In genomic region chr2:27624656-27625366, GRCm38 (mm10) we compare ENCODE assay signal across 19 mouse cellular contexts. TPM values are rescaled to one million over a fixed set of nuclear protein-coding genes. Genes with fewer than 3 reads are reported as not detected.
DNase-seq lines count a peak whose midpoint lies in the region; ATAC-seq and TF ChIP-seq lines count a peak whose summit lies in the region.
"Had no signal": no experiment of that assay in that cellular context is flagged by ENCODE, and none has a peak within 500 bp of the region (broad histone marks: within the 10 kb centered on the region; RNA-seq: fewer than 3 reads in every experiment).

No protein-coding gene starts in this region.

- H3K27ac ChIP-seq in liver, embryonic 12.5 days: peak overlapping the region; percentile 59
- H3K27ac ChIP-seq in liver, embryonic 16.5 days (ENCODE audit: low read length): peak overlapping the region; percentile 46
- no peak overlapping the region for H3K27ac ChIP-seq in stomach, postnatal 0 days (replicated peaks)
- no peak overlapping the region for H3K27ac ChIP-seq in embryonic facial prominence, embryonic 10.5 days (replicated peaks)
- H3K27ac ChIP-seq: embryonic facial prominence, embryonic 12.5 days; forebrain, embryonic 15.5 days; heart, embryonic 10.5 days; hindbrain, embryonic 12.5 days had no signal

- DNase-seq in liver: peak; percentile 45
- no peak for DNase-seq in stomach, postnatal 0 days (ENCODE audit: low spot score)
- no peak for DNase-seq in adrenal gland, postnatal 14 days
- DNase-seq in right cerebral cortex, postnatal 10 days (ENCODE audit: low spot score in 2 of 2): no peak
- DNase-seq in embryonic facial prominence, embryonic 10.5 days (ENCODE audit: low spot score): no peak
- DNase-seq: adrenal gland, postnatal 25 days; cerebellum, adult 18-20 months; cerebellum, postnatal 10 days; embryo, embryonic 11 days; gastrocnemius, postnatal 36 days; heart, adult 18-20 months; heart, postnatal 10 days; heart, postnatal 4 days had no signal

- no peak overlapping the region for H3K4me2 ChIP-seq in liver, embryonic 12.5 days
- H3K4me2 ChIP-seq in liver, embryonic 16.5 days (ENCODE audit: low read depth, low read length): no peak overlapping the region
- no peak overlapping the region for H3K4me2 ChIP-seq in stomach, postnatal 0 days (replicated peaks; ENCODE audit: low read depth)
- H3K4me2 ChIP-seq: embryonic facial prominence, embryonic 12.5 days; forebrain, embryonic 15.5 days; hindbrain, embryonic 12.5 days had no signal

- H3K4me1 ChIP-seq in liver, embryonic 12.5 days: 0 out of 2 replicates have a peak, but pooled peaks cover 13% of the 10 kb centered on the region
- peaks cover 2% of the 10 kb centered on the region for H3K4me1 ChIP-seq in liver, embryonic 16.5 days (ENCODE audit: control insufficient read depth, low read depth, low read length)
- H3K4me1 ChIP-seq in stomach, postnatal 0 days (replicated peaks; ENCODE audit: control insufficient read depth, insufficient read depth): no peaks in the 10 kb centered on the region
- H3K4me1 ChIP-seq in embryonic facial prominence, embryonic 10.5 days: peaks cover 11% of the 10 kb centered on the region

- peak; percentile 51 for ATAC-seq in liver, embryonic 12.5 days
- ATAC-seq in liver, embryonic 16.5 days (ENCODE audit: low read depth): peak; percentile 76
- ATAC-seq in stomach, postnatal 0 days (ENCODE audit: low FRiP score, low TSS enrichment): peak; percentile 53
- ATAC-seq: forebrain, embryonic 15.5 days had no signal

- H3K36me3 ChIP-seq in liver, embryonic 12.5 days: no peaks in the 10 kb centered on the region
- H3K36me3 ChIP-seq in liver, embryonic 16.5 days (ENCODE audit: control insufficient read depth, insufficient read depth): no peaks in the 10 kb centered on the region
- H3K36me3 ChIP-seq in stomach, postnatal 0 days (ENCODE audit: control insufficient read depth, insufficient read depth, low read length): no peaks in the 10 kb centered on the region
- H3K36me3 ChIP-seq in embryonic facial prominence, embryonic 10.5 days (replicated peaks): no peaks in the 10 kb centered on the region
- H3K36me3 ChIP-seq: embryonic facial prominence, embryonic 12.5 days; forebrain, embryonic 15.5 days; heart, embryonic 10.5 days; hindbrain, embryonic 12.5 days had no signal

- no peak for TF ChIP-seq EP300 in stomach, postnatal 0 days (optimal IDR thresholded peaks at IDR 0.05)

- no peaks in the 10 kb centered on the region for H3K9me3 ChIP-seq in liver, embryonic 12.5 days (replicated peaks)
- no peaks in the 10 kb centered on the region for H3K9me3 ChIP-seq in liver, embryonic 16.5 days (replicated peaks; ENCODE audit: control insufficient read depth, low read length)
- no peaks in the 10 kb centered on the region for H3K9me3 ChIP-seq in stomach, postnatal 0 days (ENCODE audit: control insufficient read depth, low read length)
- H3K9me3 ChIP-seq in embryonic facial prominence, embryonic 10.5 days: no peaks in the 10 kb centered on the region
- H3K9me3 ChIP-seq: embryonic facial prominence, embryonic 12.5 days; forebrain, embryonic 15.5 days; heart, embryonic 10.5 days; hindbrain, embryonic 12.5 days had no signal

- H3K27me3 ChIP-seq in liver, embryonic 12.5 days (replicated peaks): no peaks in the 10 kb centered on the region; the same call in 1 of the 2 replicates
- no peaks in the 10 kb centered on the region for H3K27me3 ChIP-seq in liver, embryonic 16.5 days (ENCODE audit: control insufficient read depth, insufficient read depth, low read depth, low read length)
- H3K27me3 ChIP-seq in stomach, postnatal 0 days (ENCODE audit: control insufficient read depth, insufficient read depth, low read length): no peaks in the 10 kb centered on the region
- H3K27me3 ChIP-seq in embryonic facial prominence, embryonic 10.5 days (replicated peaks; ENCODE audit: low read depth, poor library complexity, severe bottlenecking): peaks cover 2% of the 10 kb centered on the region; the same call in 1 of the 2 replicates
- H3K27me3 ChIP-seq: embryonic facial prominence, embryonic 12.5 days; forebrain, embryonic 15.5 days; hindbrain, embryonic 12.5 days had no signal

- no peak overlapping the region for H3K4me3 ChIP-seq in liver, embryonic 12.5 days
- no peak overlapping the region for H3K4me3 ChIP-seq in liver, embryonic 16.5 days (ENCODE audit: low read depth, low read length)
- H3K4me3 ChIP-seq in stomach, postnatal 0 days (ENCODE audit: low read depth, low read length): no peak overlapping the region
- no peak overlapping the region for H3K4me3 ChIP-seq in embryonic facial prominence, embryonic 10.5 days
- H3K4me3 ChIP-seq: embryonic facial prominence, embryonic 12.5 days; forebrain, embryonic 15.5 days; heart, embryonic 10.5 days; hindbrain, embryonic 12.5 days had no signal

- 35% methylated on average over 2 of the region's 2 CpGs for WGBS in liver, embryonic 12.5 days (ENCODE audit: insufficient replicate concordance)
- WGBS in liver, embryonic 16.5 days (ENCODE audit: insufficient replicate concordance): 32% methylated on average over 2 of the region's 2 CpGs
- 64% methylated on average over 2 of the region's 2 CpGs for WGBS in stomach, postnatal 0 days
- 75% methylated on average over 2 of the region's 2 CpGs for WGBS in embryonic facial prominence, embryonic 10.5 days

- H3K9ac ChIP-seq in liver, embryonic 12.5 days: no peak overlapping the region
- H3K9ac ChIP-seq in liver, embryonic 16.5 days (ENCODE audit: low read depth, low read length): no peak overlapping the region
- no peak overlapping the region for H3K9ac ChIP-seq in stomach, postnatal 0 days (ENCODE audit: low read length)
- H3K9ac ChIP-seq: embryonic facial prominence, embryonic 12.5 days; forebrain, embryonic 15.5 days; hindbrain, embryonic 12.5 days had no signal

- no peak for TF ChIP-seq CTCF in stomach, postnatal 0 days (IDR thresholded peaks at IDR 0.05; ENCODE audit: low read depth)

RNA-seq across cellular contexts. Expression of gene Rxra, which starts 51.4 kb away (rescaled TPM):
- polyA plus RNA-seq in liver, embryonic 12.5 days (2016; fragmentation: Nextera tagmentation; extraction: Ambion mirVana): 3.9 and 4.2 TPM in 2 replicates
- polyA plus RNA-seq in liver, embryonic 16.5 days (2015; fragmentation: Nextera tagmentation; extraction: Ambion mirVana): 4.9 and 5.5 TPM in 2 replicates
- 8.7 and 10.5 TPM in 2 replicates for polyA plus RNA-seq in stomach, postnatal 0 days (2015; fragmentation: Nextera tagmentation; extraction: Ambion mirVana)
- 46.5 and 62.1 TPM in 2 replicates for total RNA-seq in adrenal gland, postnatal 14 days (2021)
- polyA plus RNA-seq in embryonic facial prominence, embryonic 10.5 days (2016; fragmentation: Nextera tagmentation; extraction: Ambion mirVana): 8.8 and 9.3 TPM in 2 replicates

Comparison
In these comparisons a context has a peak if more than half of its experiments do, and no peak if none do; other contexts are left out.
1. H3K27ac ChIP-seq: peak in liver, embryonic 12.5 days (single experiment) and liver, embryonic 16.5 days (single experiment); none in stomach, postnatal 0 days (single experiment) and embryonic facial prominence, embryonic 10.5 days (single experiment).
2. Peak in every context shown above with its lines, with median percentiles within 50 percentile points of each other: ATAC-seq.